Mouse (Mus musculus) heart, postnatal 14 days (tissue): ENCODE measurements at regions not wholly inside any gene's neighbourhood (a gene's known extent, or its start where the extent isn't known, plus 50 kb on each side); places are given as distances from the start of the nearest gene placed in this dataset.
"Not testable (repeated sequence)": the region's sequence is repeated elsewhere in the genome, so short reads cannot be mapped to it uniquely, and the experiment has no call there.

Source experiments
- DNase-seq, 2 experiments: peaks; one replicate each; pipeline ENCODE4 v3.0.0; 2021 to 2022
- intact Hi-C: fragments of 180-260 bp; cut with DNase I; formaldehyde crosslinking; loops from one replicate; pipeline ENCODE4 v1.15.1; 2025

DNA sequence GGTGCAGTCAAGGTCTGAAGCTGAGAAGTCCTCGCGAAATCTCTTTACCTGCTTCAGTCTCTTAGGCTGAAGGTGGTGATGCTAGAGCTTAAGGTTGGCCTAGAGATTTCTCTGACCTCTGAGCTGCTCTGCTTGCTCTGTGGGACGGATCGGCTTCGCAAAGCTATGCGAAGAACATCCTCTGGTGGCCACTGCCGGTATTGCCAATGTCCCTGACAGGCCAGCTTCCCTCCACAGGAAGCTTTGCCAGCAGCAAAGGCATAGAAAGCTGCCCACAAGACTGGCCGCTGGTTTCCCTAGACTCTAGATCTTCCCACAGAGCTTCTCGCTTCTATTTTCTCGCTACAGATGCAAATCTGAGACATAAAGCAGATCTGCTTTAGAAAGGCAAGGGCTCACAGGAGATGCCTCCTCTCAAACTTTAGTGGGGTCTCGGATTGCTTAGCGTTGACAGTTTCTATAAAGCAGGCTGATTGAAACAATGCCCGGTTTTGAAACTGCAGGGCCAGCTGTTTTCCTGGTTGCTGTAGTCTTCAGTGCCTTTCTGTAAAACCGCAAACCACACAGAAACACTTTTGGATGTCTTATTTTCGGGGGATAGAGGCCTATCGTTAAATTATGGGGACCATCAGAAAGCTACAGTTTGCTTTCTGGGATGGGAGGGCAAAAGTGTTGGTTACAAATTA, 153.7 kb downstream of the Car8 start:
- DNase-seq: peak; percentile 72 to 85
- intact Hi-C loops: loop anchor here (5.0 kb wide), 2 partner anchors 282 to 1523 kb away; no protein-coding TSS in a partner anchor

DNA sequence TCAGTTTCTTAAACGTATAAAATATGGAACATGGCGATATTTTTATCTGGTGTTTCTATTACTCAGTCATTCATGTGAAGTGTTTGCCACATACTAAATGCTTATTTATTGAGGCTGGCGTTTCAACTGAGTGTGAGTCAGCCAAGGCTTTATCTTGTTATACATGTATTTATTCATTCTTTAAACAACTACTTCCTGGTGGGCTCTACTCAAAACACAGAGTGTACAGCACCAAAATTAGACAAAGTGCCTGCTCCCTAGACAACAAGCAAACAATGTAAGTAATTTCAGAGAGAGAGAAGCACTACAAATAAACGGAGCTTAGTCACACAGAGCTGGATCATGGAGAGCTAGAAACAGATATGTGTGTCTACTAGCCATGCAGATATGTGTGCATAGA, 159.5 kb downstream of the Car8 start:
- intact Hi-C loops: no loop called here
- DNase-seq: no peak

DNA sequence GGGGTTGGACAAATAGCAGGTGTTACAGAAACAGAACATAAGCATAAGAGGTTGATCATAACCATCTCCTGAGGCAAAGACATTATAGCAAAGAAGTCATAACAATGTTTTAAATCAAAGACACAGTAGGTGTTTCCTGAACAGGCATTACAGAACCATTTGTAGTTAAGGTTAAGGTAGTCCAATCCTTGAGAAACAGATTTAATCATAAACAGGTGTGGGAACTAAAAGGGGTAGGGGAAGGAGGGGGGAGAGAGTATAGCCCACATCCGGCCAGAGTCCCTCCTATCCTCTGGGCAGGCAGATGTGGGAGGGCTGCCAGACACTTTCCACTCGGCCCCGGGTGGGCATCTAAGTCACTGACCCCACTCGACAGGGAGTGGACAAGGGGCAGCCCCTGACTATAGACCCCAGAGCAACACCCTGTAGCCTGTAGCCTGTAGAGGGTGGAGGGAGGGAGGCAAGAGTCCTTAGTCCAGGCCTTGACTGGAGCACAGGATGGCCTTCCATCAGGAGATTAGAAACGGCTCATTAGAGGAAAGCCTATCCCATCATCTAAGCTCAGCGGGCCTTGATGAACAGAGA, 165.8 kb downstream of the Car8 start:
- intact Hi-C loops: no loop called here
- no peak for DNase-seq

DNA sequence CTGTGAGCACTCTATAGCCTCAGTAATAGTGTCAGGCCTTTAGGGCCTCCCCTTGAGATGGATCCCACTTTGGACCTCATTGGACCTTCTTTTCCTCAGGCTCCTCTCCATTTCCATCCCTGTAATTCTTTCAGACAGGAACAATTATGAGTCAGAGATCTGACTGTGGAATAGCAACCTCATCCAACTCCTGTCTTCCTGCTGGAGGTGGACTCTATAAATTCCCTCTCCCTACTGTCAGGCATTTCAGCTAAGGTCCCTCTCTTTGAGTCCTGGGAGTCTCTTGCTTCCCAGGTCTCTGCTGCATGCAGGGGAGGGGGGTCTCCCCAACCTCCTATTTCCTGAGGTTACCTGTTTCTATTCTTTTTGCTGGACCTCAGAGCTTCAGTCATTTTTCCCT, 168.1 kb downstream of the Car8 start:
- DNase-seq, intact Hi-C loops: not testable (repeated sequence)

DNA sequence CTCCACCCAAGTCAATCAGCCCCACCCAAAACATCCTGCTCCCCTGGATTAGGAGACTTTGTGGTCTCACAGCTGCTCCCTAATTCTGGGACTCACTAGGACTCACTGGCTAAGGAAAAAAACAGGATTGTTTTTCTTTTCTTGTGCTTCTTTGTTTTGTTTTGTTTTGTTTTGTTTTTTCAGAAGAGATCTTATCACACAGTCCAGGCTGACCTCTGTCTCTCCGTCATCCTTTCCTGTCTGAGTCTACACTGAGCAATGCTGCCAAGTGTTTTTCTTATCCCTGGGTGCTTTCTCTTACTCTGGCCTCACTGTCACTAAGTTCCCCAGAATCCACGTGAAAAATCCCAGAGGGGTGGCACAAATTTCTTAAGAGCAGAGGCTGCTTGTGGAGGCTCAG, 170.8 kb downstream of the Car8 start:
- intact Hi-C loops: no loop called here
- DNase-seq: no peak

DNA sequence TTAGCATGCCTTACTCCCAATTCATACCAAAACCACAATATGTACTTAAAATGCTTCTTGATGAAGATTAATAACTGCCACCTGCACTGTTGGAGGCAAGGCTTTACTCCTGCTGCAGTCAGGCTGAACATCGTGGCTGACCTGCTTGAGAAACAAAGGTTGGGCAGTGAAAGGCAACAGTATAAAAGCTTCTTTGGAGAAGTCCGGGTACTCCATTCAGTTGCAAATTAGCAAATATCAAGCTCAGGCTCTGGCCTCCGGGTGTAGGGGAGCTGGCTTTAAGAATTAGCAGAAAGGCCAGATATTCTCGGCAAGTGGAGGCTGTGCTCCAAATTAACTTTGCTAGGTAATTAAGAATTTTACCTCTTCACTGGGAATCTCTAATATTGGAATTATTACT, 197.1 kb downstream of the Car8 start:
- intact Hi-C loops: no loop called here
- DNase-seq: no peak

DNA sequence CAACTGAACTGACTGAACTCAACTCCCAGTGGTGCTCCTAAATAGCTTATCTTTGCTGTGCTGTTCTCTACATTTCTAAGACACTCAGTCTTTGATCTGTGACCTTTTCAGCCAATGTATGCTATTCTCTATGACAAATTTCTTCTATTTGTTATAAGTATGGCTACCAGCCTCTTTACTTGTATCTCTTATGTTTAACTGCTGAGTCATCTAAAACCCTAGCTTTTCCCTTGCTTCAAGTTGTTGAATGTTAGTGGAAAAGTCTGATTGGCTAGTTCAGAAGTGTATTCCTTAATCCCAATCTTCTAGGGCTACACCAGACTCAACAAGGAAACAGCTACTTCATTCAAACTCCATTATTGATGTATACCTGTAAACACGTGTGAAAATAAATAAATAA, 201.0 kb downstream of the Car8 start:
- intact Hi-C loops: no loop called here
- DNase-seq: no peak

DNA sequence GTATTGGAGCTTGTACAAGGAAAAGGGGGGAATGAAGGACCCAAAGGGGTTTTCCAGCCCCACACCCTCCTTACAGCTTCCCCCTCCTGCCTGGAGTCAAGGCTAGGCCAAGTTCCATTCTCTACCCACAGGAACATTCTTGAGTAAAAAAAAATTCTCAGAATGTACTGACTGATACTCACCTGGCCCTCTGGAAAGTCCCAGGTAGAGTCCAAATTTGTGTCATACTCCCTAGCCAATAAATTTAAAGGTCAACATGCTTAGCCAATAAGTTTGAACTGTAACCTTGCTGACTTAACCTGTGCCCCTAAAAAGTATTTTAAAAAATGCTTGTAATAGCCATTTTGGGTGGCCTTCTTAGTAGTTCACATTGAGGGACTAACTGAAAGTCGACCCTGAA, 205.4 kb downstream of the Car8 start:
- intact Hi-C loops, DNase-seq: not testable (repeated sequence)

DNA sequence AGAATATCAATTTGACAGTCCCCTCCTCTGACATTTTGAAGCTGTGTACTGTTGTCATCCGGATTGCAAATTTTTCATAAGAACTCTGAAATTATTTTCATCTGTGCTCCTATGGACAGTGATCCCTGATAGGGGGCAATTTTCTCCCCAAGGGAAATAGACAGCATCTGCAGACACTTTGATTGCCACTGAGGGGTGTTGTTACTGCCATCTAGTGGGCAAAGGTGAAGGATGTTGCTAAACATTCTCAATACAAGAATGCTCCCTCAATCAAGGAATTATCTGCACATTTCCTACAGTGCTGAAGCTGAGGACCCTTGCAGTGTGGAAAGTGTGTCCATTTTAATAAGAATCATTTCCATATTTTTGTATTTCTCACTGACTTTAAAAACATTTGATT, 233.7 kb downstream of the Car8 start:
- intact Hi-C loops: loop anchor here (2.0 to 10.0 kb wide), 2 partner anchors 1320 to 1442 kb away; no protein-coding TSS in a partner anchor
- peak; percentile 11 to 48 for DNase-seq

DNA sequence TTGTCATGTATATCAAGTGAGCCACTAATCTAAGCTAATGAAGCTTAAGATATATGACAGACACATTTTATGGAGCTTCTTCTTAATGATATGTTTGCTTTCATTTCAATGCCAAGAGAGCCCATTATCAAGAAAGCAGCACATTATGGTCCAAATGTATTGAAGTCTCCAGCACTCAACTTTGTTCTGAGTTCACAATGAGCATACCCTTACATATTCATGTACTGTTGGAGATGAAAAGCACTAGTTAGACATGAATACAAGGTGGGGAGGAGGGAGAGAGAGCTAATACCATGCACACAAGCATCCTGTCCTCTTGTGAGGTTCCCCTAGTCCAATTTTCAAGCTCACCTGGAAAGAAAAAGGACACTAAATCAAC, 241.3 kb downstream of the Car8 start:
- no peak for DNase-seq
- intact Hi-C loops: no loop called here

DNA sequence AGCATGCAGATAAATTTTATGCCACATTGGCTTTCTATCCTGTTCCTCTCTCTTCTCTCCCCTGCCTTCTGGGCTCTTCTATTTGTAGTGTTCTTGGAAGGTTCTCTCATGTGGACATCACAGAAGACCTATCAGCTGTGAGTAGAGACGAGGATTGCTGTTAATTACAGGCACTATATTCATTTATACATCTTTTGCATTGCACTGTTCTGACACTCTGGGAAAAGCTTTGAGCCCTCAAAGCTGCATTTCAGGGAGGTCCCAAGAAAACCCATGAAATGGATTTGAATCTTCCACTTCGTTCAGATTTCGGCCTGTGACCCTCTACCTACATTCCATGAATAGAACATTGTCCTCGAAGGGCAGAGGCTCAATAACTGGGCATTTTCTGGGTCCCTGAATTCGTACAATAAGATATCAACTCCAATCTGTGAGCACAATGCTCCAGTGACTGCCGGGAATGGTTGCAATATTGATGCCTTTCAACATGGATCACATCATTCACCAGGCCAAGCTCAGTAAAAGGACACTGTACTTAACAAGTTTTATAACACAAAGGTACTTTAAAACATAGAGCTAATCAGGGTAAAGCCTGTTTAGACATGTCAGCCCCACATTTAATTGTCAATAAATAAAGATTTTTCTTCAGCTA, 241.8 kb downstream of the Car8 start:
- intact Hi-C loops: no loop called here

DNA sequence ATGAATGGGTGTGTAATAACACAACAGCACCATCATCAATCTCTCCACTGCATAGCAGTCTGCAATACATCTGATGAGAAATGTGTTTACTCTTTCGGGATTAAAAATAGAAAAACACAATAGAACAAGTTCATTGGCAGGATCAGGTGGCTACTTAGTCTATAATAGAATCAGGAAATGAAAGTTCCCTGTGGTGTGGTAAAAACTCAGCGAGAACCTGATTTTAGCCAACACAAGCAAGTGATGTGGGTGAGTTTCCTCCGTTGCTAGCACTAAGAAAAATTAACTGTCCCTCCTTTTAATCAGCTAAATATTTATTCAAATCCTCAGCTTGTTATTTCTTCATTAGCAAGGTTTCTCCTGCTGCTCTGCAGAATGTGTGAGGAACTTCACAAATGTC, 245.9 kb downstream of the Car8 start:
- intact Hi-C loops: no loop called here

More for the DNA sequence above, 241.8 kb downstream of the Car8 start:
- no peak for DNase-seq

DNA sequence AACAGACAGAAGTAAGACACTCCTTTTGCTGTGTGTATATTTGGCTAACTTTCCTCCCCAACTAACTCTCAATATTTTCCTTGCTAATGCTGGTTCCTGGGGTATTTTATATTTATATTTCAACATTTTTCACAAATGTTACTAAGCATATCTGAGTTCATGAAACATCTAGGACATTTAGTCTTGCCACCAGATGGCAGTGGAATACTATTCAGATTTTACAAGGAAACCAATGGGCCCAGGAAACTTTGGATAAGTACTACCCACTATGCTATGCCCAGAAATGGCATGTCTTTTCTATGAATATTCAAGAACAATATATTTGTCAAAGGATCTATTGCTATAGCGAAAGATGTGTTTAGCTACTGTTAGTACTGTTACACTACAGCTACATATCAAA, 251.1 kb downstream of the Car8 start:
- DNase-seq: peak in 1 of 2 experiments; percentile 2
- intact Hi-C loops: loop anchor here (5.0 kb wide), 1 partner anchor 380 kb away; no protein-coding TSS in a partner anchor

More for the DNA sequence above, 245.9 kb downstream of the Car8 start:
- no peak for DNase-seq

DNA sequence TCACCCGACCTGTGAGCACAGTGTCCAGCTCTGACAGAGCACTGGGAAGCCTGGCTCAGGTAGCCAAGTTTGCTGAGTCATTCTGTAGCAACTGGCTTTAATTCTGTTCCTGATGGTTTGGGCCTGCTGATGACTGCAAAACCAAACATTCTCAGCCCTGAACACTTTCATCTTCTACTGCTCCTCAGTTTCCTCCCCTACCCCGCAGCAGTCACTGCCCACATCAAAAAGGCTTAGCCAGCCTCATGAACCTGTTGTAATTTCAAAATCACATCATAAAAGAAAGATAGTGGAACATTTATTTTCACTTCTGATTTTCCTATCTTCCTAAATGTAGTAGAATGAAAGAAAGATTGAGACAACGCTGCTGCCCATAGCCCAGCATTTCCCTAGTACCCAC, 251.5 kb downstream of the Car8 start:
- no peak for DNase-seq
- intact Hi-C loops: loop anchor here (5.0 kb wide), 1 partner anchor 380 kb away; no protein-coding TSS in a partner anchor

DNA sequence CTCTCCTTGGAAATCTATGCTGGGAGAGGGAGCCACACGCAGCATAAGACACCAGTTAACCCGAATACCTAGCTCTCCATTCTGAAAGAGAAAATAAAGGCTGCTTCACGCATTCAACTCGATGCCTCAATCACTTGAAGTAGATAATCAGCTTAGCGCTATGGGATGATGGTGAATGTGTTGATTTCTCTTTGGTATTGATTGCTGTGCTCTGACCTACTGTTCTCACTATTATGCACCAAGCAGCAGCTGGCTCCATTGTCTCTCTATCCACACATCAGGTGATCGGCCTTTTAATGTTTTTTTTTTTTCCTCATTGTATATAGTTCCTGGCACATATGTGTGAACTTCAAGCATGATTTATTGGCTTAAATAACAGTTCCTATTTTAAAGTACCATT, 254.0 kb downstream of the Car8 start:
- DNase-seq: no peak
- intact Hi-C loops: loop anchor here (5.0 kb wide), 1 partner anchor 382 kb away; no protein-coding TSS in a partner anchor

DNA sequence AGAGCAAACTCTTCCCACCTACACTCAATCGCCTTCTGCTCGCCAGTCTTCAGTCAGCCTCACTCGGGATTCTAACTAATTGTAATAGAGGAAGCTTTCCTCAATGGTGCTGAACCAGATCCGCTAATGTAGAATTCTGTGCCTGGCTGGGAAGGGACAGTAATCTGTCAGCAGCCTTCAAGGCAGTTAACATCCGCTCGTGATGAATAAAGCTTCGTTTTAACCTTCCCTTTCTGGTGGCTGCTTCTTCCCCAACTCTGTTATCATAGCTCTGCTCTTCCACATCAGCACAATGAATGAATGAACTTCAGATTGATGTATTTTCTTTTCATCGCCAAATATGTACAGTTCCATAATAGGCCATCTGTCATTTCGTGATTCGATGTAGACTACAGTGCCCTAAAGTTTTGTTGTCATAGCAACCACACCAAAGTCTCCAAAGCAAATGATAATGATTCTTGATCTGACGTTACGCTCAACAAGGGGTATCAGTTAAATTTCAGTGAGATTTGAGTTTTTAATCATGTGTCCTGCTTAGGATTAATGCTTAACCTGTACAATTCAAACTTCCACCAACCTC, 259.0 kb downstream of the Car8 start:
- intact Hi-C loops: no loop called here

DNA sequence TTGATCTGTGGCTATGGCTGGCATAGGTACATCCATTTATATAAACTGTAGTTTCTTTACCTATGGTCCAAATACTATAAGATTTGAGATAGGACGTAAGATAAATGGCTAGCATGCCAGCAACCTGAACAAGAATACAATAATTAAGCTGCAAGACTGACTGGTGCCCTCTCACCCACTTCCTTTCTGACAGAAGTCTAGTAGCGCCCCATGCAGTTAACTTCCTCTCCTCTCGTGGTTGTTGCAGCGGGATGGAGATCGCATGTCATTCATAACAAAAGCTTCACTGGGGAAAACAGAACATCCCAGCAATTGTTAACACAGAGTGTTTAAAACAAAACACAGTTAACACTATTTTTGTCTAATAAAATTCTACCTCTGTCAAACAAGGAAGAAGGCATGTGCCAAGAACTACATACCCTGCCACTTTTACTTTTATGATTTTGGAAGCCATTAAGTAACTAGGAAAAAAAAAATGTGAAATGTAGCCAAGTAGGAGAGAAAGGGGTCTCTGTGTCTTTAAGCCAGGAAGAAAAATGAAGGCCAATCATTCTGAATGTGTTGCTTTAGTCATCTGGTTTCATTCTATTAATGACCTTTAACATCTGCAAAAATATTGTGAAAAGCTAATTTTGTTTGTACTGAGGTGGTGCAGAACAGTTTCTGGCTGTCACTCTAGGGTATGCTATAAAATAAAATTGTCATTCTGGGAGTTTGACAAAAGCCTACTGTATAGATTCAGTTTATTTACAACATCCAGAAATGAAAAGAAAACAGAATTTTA, 261.0 kb downstream of the Car8 start:
- intact Hi-C loops: no loop called here
- no peak for DNase-seq

More for the DNA sequence above, 259.0 kb downstream of the Car8 start:
- no peak for DNase-seq

DNA sequence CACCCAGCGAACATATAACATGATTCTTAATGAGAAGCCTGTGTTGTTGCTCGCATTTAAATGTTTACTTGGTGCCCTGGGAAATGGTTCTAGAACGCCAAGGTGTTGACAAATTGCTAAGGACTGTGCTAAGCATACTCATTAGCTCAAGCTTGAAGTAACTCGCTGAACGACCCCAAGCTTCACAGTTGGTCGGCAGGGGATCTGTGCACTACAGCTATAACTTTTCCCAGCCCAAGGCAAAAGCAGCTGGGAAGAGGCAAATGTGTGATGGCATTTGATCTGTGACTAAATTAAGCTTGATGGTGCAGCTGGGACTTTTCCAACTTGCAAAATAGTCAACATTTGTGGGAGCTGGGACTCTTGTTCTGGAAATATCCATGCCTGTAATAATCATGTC, 268.6 kb downstream of the Car8 start:
- intact Hi-C loops: no loop called here
- DNase-seq: no peak

DNA sequence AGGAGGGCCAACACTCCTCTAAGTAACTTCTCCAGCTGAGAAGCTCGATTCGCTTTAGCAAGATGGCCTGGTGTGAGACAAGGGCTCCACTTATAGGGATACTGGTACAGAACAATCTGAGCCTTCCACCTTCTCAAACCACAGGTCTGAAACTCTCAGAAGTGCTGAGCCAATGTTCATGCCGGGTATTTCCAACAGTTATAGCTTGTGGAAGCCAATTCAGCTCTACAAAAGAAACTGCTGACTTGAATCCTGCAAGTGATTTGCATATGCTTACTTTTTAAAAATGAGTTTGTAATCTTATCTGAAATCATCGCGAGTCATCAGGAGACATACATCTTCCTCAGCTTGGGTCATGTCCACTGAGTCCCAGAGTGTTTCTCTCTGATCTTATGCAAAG, 273.2 kb downstream of the Car8 start:
- intact Hi-C loops: no loop called here
- DNase-seq: no peak

DNA sequence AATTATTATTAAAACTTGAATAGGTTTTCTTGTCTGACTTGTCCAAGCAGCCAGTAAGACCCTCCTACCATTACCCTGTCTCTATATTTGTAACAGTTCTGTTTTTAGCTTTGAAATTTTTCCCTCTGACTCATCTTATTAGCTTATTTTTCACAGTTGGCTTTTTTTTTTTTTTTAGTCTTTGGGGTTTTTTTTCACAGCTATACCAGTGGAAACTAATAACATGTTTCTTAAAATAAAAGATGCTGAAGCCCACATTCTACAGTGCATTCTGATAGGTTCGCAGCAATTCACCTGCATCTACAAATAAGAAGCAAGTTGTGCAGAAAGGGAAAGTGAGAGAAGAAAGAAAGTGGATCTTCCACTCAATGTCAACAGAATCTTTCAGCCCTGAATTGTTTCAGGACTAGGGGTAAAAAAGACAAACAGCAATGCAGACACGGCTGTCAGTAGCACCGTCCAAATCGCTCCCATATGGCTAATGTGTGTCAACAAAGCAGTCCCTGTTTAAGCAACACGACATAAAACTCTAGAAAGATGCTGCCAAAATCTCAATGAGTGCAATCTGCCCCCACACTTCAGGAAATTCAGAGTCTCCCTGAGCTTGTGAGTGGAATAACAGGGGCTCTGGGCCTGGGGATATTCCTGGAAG, 277.2 kb downstream of the Car8 start:
- DNase-seq: no peak
- intact Hi-C loops: no loop called here
